Mouse (Mus musculus): ENCODE measurements around the gene Smurf1.

GRCm38 (mm10) chr5:144913361-144913760, 52.3 kb downstream of the Smurf1 start:
- TF ChIP-seq CHD2 (IDR thresholded peaks at IDR 0.05; ENCODE audit: low read depth, low read length) (no peak), ZNF384 (IDR thresholded peaks at IDR 0.05; ENCODE audit: low read depth, low read length) (no peak), MAFK (IDR thresholded peaks at IDR 0.05; ENCODE audit: insufficient read depth, low read depth, low read length) (no peak)

Data from ES-E14 (cell line).